Mouse (Mus musculus) embryo, embryonic 10 days (tissue): ENCODE measurements around the gene Rita1.

ENCODE experiments used
- DNase-seq: peaks from one replicate; pipeline ENCODE4 v3.0.0-alpha.2; 2015; ENCODE audit warnings: low spot score

Gene Rita1

DNA sequence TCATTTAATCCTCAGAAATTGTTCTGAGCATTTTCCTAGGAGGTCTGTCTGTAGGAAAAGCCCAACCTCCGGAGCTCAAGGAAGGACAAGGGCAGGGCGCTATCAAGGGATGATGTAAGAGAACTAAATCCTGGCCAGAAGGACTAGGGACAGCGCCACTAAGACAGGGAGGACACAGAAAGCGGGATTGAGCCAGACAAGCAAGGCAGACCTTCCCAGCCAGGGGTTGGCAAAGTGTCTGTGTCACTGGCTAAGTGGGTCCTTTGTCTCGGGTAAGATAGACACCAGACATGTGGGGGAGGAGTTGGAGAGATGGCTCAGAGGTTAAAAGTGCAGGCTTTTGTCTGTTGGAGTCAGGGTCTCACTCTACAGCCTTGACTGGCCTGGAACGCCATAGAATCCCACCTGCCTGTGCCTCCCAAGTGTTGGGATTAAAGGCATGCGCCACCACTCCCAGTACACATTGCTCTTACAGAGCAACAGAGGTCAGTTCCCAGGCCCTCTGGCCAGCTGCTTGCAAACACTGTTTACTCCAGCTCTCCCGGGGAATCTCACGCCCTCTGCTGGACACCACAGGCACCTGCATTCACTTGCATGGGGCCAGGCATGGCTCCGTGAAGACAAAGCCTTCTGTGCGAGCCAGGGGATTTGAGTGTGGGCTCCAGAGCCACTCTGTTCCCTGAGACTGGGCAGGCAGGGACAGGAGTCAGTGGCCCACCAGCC lies 11.3 kb downstream of the Rita1 start:
- DNase-seq: peak; percentile 76

DNA sequence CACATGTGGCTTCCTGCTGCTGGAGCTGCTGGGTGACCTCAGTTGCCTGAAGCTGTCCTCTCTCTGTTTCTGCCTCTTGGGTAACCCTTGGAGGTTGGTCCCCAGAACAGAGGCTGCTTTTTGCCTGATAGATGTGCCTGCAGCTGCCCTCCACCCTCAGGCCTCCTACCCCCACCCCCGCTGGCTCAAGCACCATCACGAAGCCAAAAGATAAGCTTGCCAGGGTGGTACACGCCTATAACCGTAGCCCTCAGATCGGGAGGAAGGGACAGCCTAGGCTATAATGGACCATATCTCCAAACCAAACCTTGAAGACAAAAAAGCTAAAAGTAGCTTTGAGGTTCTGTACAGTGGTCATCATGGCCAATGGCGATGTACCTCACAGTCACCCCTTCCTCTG lies 12.8 kb downstream of the Rita1 start:
- DNase-seq: no peak

DNA sequence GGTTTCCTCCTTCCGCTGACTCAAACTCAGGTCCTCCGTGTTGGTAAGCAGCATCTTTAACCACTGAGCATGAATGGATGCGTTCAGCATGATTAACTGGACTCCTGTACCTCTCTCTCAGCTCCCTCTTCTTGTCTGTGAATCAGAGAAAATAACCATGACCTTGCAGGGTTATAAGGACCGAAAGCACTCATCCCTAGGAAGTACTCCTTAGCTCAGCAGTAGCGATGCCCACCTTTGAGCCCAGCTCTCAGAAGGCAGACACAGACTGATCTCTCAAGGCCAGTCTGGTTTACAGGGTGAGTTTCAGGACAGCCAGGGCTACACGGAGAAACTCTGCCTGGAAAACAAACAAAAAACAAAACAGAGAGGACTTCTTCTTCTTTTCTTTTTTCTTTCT lies 17.9 kb downstream of the Rita1 start:
- DNase-seq: no peak

DNA sequence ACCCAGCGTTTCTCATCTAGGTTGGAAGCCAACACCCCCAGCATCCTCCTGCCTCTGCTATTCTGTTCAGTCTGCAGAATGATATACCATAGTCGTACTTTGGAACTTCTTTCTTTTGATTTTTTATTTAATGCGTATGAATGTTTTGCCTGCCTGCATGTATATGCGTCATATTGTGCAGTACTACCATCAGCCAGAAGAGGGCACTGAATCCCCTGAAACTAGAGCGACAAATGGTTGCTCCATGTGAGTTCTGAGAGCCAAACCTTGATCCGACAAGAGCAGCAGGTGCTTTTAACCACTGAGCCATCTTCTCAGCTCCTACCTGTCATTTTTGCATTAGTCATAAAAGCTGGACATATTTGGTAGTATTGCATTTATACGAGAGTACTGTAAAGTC lies 20.2 kb downstream of the Rita1 start:
- no peak for DNase-seq

DNA sequence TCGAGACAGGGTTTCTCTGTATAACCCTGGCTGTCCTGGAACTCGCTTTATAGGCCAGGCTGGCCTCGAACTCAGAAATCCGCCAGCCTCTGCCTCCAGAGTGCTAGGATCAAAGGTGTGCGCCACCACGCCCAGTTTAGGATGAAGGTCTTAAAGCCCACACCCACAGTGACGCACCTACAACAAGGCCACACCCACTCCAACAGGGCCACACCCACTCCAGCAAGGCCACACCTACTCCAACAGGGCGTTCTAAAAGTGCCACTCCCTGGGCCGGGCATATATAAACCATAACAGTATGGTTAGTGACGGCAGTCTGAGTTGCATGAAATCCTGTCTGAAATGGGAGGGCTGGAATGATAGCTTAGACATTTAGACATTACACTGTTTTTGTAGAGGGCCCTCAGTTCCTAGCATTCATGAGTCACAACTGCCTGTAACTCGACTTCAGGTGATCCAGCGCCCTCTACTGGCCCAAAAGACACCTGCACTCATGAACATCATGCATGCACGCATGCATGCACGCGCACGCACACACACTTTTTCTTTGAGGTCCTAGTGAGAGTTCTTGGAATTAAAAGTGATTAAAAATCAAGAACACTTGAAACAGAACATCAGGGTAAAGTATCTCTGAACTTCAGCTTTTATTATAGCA lies 21.9 kb downstream of the Rita1 start:
- no peak for DNase-seq

DNA sequence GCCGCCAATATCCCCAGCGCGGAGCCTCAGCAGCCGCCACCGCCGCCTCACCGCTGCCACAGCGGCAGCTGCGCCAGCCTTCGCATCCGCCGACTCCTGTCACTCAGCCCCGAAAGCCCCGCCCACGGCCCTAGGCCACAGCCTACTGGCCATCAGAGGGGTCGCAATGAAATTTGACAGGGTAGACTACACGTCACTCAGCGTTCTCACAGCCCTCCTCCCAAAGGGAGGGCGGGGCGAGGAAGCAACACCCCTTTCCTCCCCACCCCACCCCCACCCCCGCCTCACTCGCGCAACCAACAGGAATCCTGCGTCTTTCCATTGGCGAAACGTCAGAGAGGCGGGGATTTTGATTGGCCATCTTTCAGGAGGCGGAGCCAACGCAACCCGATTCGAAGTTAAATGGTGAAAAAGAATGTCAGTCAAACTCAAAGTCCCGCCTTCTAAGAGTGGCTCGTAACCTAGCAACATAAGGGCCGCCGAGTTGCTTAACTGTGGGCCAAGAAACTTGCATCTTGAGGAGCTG lies 23.8 kb downstream of the Rita1 start, which contains the start of the genes Tpcn1 and Iqcd:
Gene Tpcn1, minus strand, starts transcription at position 105 of the 526 bp plus-strand sequence.
Gene Iqcd, plus strand, starts transcription at position 448 of the 526 bp plus-strand sequence.
- DNase-seq: peak; percentile 99

DNA sequence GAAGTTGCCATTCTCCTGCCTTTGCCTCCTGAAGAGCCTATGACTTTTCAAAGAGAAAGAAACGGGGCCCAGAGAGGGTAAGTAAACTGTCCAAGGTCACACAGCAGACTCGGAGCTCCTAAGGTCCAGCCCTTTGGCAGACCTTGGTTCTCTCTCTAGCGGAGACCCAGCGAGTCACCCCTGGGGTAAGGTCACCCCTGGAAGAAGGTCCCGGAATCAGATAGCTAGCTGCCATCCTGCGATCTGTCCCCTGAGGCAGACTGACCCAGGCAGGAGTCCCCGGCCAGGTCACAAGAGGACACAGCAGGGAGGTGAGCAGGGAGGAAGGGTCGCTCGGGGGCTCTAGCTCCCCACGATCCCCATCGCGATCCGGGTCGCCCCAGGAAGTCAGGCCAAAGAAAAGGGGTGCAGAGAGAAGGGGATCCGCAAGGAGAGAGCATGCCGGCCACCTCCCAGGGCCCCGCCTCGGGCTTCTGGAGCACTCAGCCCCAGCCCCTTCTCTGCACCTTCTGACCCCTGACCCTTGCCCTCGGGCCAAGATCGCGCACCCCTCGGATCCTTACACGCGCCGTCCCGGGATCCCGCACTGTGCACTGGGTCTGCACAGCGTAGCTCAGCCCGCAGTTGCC lies 24.3 kb downstream of the Rita1 start:
- DNase-seq: no peak

DNA sequence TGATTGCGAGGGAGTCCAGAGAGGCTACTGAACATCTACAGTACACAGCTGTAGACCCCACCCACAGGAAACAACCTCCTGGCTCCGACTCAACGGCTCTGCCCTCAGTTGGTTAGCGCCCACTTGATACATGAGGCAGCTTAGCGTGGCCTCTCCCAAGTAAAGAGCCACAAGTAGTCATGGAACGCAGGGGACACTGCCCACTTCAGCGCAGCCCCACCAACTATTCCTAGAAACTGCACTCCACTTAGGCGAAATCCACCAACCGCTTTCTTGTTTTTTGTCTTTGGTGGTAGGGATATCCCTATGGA lies 24.8 kb downstream of the Rita1 start:
- no peak for DNase-seq

DNA sequence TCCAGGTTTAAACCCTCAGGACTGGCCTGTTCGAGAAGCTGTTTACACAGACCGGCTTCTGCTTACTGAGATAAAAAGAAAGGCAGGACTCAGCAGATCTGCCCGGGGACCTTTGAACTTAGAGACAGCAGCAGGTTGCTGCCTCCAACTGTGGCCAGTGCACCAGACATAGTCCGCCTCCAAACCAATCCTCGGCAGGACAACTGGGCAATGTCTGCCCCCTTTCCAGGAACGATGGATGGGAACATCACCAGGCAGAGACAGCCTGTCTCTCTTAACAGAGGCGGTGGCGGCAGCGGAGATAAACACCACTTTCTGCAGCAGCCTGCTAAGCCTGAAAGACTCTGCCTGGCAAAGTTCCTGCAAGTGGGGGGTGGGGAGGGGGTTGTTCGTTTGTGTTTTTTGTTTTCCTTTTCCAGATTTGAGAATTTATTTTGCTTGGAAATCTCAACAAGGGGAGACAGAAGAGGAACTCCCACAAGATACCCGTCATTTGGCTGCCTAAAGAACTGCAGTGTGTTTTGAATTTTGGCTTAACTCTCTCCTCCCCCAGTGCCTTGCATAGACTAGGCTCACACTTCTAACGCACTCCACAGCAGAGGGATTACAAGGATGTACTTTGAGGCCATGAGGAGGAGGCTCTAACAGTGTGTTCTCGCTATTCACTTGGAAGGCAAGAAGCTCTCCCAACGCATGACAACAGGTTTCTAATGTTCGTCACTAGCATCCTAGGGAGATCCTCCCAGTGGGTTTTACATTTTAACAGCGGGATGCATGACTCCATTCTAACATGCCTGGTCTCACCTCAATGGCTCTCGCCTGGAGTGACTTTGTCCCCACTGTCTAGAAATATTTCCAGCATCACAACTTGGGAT lies 25.4 kb downstream of the Rita1 start:
- DNase-seq: peak; percentile 57

DNA sequence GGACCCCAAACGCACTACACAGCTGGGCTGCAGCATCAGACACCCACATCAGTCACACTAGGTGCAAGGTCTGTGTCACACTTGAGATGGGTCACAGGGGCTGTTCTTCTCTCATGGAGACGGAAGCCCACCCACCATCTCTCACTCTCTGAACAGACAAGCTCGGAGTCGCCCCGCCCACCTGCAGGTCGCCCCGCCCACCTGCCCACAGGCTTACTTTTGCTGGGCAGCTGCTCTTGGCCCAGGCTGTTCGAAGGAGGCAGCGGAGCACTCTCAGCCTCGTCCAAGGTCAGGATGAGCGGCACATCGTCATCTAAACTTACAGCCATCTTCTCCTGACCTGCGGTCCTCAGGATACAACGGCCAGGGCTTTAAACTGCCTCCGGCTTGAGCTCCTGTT lies 27.4 kb downstream of the Rita1 start:
- DNase-seq: peak; percentile 69

DNA sequence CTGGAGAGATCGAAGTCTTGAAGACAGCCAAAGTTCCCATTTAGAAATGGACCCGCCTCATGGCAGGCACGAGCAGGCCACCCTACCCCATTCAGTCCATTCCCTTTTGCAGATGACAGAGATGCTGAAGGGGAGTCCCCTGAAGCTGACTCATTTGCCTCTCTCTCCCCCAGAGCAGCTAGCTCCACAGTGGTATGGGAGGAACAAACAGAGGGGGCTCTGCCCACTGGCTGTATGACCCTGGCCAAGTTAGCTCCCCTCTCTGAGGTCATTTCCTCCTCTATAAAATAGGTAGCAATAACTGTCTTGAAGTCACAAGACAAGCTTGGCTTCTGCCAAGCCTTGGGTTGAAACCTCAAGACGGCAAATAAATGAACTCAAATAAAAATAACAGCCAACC lies 28.9 kb downstream of the Rita1 start:
- no peak for DNase-seq

DNA sequence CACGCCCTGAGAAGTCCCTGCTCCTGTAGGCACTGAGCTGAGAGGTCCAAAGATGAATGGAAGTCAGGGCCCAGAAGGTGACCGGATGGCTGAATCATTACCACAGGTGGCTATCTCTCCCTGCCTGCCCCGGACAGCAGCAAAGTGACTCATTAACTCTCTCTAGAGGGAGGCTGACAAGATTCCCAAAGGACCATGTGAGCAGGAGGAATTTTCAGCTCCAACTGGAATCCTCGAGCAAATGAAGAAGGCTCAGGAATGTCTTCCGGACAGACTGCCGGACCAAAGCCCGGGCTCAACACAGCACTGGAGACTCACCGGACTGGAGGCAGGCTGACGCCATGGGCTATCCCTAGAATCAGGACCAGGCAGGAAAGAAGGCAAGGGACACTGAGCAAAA lies 30.4 kb downstream of the Rita1 start:
- no peak for DNase-seq

DNA sequence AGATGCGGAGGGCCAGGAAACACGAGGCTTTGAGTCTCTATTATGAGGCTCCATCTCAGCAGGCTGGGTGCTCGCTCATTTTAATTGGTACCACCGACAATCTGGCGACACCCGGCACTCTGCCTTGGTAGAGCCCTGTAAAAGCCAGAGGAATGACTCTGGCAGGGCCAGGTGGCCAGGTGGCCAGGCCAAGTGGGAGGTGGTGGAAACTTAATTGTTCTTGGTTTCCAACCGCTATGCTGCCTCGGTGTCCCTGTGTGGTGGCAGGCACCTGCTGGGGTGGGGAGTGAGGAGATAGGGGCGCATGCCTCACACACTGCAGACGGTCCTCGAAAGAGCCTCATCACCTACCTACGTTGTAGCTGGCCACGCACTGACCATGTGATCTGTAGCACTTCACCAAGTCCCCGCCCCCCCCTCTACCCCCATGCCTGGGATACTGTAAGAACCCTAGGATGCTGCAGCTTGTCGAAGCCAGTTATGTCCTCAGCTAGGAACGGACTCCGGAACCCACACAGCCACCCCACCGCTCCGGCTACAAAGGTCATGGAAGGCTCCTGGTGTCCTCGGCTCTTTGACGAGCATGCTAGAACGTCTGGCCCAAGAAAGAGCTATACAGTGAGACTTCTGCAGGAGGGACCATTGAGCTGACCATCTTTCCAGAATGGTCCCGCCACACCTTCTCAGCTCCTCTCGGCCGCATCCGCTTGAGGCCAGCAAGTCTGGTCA lies 32.3 kb downstream of the Rita1 start:
- no peak for DNase-seq

DNA sequence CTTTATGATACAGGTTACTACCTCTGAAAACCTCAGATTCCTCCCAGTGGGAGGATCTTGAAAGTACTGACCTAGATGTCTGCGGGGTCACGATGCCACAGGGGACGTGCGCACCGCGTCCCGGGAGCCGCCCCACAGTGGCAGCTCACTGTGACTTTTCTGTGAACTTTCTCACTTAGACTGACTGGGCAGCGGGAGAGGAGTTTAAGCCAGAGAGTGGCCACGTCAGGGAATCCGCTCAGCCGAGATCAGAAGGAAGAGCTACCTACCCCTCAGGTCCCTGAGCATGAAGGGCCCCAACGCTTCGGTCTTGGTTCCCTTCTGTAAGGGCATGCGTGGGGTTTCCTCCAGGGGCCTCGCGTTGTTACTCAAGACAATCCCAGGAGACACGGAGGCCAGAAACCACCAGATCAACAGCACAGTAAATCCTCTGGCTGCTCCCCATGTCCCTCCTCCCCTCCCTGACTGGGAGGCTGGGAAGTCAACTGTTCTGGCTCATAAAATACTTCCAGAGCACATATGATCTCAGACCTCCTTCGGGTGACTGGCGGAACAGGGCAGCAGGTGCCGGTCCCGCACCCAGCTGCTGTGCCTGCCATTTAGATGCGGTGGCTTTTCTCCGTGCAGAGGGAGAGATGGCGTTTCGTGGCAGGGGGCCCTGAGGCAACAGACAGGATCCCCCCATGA lies 33.0 kb downstream of the Rita1 start:
- no peak for DNase-seq

DNA sequence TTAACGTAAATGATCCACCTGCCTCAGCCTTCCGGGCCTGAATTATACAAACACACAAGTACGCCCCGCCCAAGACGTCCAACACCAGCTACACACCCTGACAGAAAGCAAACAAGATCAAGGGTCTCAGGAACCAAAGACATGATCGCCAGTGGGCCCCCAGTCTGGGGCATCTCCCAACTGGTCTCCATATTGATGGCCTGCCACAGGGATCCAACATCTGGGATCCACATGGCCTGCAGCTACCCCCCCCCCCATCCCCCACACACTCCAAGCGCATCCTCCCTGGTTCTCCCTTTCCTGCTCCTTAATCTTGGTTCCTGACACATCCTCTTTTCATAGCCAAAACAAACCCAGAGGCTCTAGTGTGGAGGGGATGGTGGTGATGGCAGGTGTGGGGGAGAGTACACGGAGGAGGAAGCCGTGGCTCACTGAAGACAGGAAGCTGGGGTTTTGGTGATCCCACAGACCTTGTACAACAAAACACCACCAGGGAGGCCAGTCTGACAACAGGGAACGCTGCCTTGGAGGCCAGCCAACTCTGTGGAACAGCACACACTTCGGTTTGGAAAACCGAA lies 33.8 kb downstream of the Rita1 start:
- peak; percentile 54 for DNase-seq

DNA sequence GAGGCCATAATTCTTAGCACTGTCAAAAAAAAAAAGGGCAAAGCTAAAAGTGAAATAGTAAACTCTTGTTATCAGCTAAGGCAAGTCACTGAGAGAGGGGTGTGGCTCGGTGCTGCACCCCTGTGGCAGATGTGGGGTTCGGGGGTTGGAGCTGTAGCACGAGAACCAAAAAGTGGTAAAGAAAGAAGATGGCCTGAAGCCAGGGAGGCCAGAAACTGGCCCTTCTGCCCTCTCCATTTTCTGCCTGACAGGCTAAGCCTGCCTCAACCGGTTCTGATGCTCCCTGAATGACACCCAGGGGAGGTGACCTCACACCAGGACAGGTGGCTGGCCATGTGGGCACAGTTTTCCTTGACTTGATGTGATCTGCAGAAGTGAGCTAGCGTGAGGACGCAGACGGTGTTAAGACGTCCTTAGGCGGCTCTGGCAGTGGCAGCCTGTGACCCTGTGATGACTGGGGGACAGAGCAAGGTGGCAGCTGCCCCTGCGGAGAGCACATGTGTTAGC lies 34.4 kb downstream of the Rita1 start:
- peak; percentile 71 for DNase-seq

DNA sequence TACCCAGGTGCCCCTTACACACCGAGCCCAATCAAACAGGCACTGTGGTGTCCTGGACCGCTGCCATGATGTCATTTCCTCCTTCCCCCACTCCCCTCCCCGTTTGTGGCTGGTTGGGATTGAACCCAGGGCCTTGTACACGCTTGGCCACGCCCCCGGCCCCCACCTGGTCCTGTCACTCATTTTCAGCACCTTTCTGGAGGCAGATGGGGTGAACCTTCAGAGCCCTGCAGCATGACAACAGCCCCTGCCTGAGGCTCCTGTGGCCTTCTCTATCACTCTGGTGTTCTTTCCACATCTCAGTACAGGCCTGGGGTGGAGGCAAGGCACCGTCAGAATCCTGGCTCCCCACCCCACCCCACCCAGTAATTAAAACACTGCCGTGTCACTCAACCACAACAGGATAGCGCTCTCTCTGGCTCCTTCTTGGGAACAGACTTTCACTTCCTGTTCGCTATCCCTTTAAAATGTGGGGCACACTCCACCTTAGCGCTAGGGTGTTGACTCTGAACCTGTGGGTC lies 35.5 kb downstream of the Rita1 start:
- no peak for DNase-seq

DNA sequence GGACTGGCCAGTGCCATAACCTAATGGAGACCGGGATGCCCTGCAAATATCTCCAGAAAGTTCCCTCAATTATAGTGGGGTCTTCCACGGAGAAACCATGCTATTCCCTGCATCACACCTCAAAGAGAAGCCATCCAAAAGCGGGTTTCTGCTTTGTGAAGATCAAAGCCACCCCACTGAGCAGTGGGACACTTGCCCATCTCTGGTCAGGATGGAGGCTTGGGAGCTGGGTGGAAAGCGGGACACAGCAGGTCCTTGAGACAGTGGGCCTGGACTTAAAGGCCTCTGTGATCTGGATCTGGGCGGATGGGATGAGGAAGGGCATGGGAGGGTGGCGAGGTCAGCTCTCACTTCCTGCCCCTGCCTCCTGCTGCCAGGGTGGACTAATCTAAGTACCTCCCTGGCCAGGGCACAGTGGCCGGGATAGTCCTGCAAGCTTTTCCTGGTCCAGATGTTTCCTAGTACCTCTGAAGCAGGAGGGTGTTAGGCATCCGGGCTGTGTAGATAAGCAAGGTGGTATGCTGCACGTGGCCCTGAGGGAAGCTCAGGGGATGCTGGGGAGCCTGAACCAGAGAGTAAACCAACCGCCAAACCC lies 37.8 kb downstream of the Rita1 start:
- no peak for DNase-seq

DNA sequence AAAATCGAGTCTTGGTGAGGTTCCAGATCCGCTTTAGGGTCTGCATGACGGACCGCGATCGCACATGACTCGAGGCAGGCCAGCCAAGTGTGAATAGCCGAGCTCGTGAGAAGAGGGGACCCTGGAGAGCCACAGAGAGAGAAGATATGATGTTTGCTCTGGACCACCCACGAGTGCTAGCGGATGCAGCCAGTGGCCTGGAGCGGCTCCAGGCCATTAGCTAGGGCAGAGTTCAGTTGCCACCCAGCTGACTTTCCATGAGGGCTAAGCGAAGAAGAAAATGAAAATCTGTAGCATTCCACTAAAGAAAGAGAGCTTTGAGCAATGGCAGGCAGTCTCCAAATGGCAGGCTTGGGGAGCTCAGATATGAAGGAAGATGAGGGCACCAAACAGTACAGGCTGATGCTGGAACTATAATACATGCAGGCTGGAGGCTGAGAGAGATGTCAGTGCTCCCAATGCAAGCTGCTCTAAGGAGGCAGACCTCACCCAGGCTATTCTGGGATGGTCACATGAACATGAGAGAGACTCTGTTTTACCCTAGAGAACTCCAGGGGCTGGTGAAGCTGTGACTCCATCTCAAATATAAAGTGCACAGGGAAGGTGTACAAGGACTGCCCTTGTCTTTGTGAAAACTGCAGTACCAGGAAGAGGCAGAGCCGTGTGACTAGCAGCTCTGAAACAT lies 41.2 kb downstream of the Rita1 start:
- DNase-seq: peak; percentile 62
